Mouse (Mus musculus) activated CD4-positive, CD25-positive, alpha-beta regulatory T cell, adult 4 months (primary cell): ENCODE data around the gene Slc36a4. TPM values are rescaled to one million over a fixed set of nuclear protein-coding genes. Genes with fewer than 3 reads are reported as not detected.
A peak's percentile ranks its signal among the peaks of the same experiment; 100 is the strongest.

Experiments
- ATAC-seq: one replicate; pipeline ENCODE4 v1.8.0; 2017
- polyA plus RNA-seq, 2 experiments: library from polyadenylated mRNA; unstranded; fragments of 100-300 nt; shearing (Covaris generic); gene quantifications; one replicate each; pipeline ENCODE4 v1.2.1; 2017

Gene Slc36a4
- polyA plus RNA-seq = 1 to 10 TPM; 3.7 to 3.9 TPM

GRCm38 (mm10) chr9:15709599-15710381 lies at the start of gene Slc36a4:
Slc36a4 (plus strand) TSS chr9:15709738.
- ATAC-seq = peak; percentile 64

GRCm38 (mm10) chr9:15664606-15665005 lies 44.9 kb upstream of the Slc36a4 start:
- no peak for ATAC-seq

- ATAC-seq = no peak
Observed at GRCm38 (mm10) chr9:15669452-15669851, 40.1 kb upstream of the Slc36a4 start.

GRCm38 (mm10) chr9:15670002-15670527 lies 39.5 kb upstream of the Slc36a4 start:
- ATAC-seq = no peak

- no peak for ATAC-seq
Observed at GRCm38 (mm10) chr9:15672251-15672650, 37.3 kb upstream of the Slc36a4 start.

- ATAC-seq = peak; percentile 59
Observed at GRCm38 (mm10) chr9:15681855-15682466, 27.6 kb upstream of the Slc36a4 start.

GRCm38 (mm10) chr9:15685215-15685614 lies 24.3 kb upstream of the Slc36a4 start:
- ATAC-seq = peak; percentile 59

GRCm38 (mm10) chr9:15687358-15687757 lies 22.2 kb upstream of the Slc36a4 start:
- no peak for ATAC-seq

- ATAC-seq = no peak
Observed at GRCm38 (mm10) chr9:15693847-15694246, 15.7 kb upstream of the Slc36a4 start.

- no peak for ATAC-seq
Observed at GRCm38 (mm10) chr9:15694989-15695388, 14.5 kb upstream of the Slc36a4 start.

- ATAC-seq = no peak
Observed at GRCm38 (mm10) chr9:15705706-15706105, 3.8 kb upstream of the Slc36a4 start.

- peak; percentile 53 for ATAC-seq
Observed at GRCm38 (mm10) chr9:15708979-15709598, 449 bp upstream of the Slc36a4 start.

GRCm38 (mm10) chr9:15710821-15711565 lies 1.5 kb downstream of the Slc36a4 start:
- ATAC-seq = no peak

- no peak for ATAC-seq
Observed at GRCm38 (mm10) chr9:15711676-15712075, 2.1 kb downstream of the Slc36a4 start.

GRCm38 (mm10) chr9:15714792-15715191 lies 5.3 kb downstream of the Slc36a4 start:
- ATAC-seq = peak; percentile 69

- ATAC-seq = no peak
Observed at GRCm38 (mm10) chr9:15715193-15715989, 5.9 kb downstream of the Slc36a4 start.

GRCm38 (mm10) chr9:15717363-15717762 lies 7.8 kb downstream of the Slc36a4 start:
- ATAC-seq = no peak

- ATAC-seq = no peak
Observed at GRCm38 (mm10) chr9:15718295-15718694, 8.8 kb downstream of the Slc36a4 start.

- ATAC-seq = no peak
Observed at GRCm38 (mm10) chr9:15719594-15719993, 10.1 kb downstream of the Slc36a4 start.

- ATAC-seq = no peak
Observed at GRCm38 (mm10) chr9:15720556-15720955, 11.0 kb downstream of the Slc36a4 start.

- ATAC-seq = no peak
Observed at GRCm38 (mm10) chr9:15721226-15721833, 11.8 kb downstream of the Slc36a4 start.
